Mouse (Mus musculus): ENCODE data around the gene Bmp10.
A peak's percentile ranks its signal among the peaks of the same experiment; 100 is the strongest.

The Bmp10 gene

DNA sequence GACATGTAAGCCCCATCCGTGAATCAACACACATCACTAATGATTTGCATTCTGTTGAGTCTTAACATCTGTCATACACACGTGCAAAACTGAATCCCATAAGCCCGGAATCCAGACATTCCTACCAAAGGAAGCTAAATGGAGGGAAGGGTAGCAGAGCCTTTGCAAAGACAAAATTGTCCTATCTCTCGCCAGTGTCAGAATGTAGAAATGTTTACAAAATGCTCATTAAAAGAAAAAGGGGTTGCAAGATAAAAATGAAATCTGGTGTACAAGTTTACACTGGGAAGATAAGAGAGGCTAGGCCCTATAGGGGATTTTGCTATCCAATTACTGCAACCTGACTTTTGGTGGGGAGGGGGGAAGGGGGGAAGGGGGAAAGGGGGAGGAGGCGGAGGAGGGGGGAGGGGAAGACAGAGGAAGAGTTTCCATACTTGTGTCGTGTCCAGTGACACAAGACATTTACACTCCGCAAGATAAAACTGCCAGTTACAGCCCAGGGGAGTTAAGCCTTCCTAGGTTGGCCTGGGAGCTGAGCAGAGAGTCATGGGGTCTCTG, at the start of gene Bmp10:
TSS of gene Bmp10 (plus strand) at position 508 of the 558 bp plus-strand sequence.
- no peak for DNase-seq

DNA sequence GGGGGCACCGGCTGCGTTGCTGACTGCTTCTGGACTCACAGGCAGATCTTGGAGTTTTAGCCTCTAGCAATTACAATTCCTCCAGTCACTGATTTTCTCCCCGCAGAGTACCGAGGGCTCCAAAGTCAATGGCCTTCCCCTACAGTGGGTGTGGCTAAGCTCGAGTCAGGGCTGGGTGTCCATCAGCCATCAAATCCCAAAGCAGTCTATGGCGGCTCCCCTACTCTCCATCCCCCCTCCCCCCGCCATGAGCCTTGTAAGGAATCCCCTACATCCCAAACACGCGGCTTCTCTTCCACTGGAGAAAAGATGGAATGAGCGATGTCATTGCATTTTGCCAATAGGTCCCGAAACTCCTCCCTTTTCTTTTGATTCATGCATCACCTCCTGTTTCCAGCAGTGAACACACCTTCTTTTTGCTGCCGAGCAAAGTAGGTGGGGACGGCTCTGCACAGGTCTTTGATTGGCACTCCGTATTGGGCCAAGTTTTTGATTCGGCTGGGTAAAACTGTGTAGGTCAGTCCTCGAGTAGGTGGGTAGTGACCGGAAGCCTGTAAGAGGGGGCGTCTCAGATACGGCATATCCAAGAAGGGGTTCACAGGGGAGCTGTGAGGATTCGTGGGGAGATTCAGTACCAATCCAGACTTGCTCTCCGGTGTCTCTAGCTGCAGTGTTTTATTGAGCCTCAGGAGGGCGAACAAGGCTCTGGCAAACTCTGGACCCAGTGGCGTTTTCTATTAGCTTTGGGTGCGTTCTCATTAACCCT, 44.7 kb upstream of the Bmp10 start:
- DNase-seq: no peak

DNA sequence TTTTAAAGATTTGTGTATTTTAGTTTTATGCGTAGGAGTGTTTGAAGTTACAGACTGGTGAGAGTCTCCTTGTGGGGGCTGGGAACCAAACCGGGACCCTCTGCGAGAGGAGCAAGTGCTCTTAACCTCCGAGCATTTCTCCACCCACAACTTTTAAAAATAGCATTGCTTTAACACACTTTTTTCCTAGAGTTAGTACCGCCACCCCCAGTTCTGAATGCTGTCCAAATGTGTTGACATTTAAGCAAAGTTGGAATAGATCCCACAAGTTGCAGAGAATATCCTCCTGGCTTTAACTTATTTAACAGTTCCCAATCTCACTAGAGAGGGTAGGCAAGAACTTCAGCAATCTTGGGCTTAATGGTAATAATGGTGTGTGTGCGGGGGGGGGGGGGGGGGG, 44.0 kb upstream of the Bmp10 start:
- DNase-seq: no peak

DNA sequence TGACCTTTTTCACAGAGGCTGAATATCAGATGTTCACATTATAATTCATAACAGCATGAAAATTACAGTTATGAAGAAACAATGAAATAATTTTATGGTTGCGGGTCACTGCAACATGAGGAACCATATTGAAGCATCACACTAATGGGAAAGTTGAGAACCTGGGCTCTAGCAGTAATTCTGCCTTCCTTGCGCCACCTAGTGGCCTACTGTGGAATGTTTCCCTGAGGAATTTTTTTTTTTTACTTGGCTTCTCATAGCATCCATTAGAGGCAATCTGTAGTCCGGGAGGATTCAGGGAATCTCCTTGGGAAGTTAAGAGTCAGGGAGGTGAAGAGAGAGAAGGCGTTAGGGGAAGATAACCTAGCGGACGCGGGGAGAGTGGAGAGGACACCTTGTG, 42.6 kb upstream of the Bmp10 start:
- DNase-seq: peak; percentile 52

DNA sequence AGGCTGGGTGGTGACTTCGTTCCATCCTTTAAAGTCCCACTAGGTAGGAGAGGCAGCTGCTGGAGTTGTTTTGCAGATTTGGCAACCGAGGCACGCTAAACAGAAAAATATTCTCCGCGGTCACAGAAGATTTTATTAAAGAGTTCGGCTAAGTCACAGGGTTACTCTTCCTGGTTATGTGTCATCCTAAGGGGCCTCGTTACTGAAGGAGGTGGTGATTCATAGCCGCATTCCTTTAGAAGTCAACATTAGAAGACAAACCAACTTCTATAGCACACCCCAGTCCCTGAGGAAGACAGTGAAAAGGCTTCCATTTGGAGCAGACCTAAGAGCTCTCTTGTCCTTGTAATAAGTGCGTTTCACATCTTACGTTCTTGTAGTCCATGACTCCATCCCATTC, 42.1 kb upstream of the Bmp10 start:
- DNase-seq: no peak

DNA sequence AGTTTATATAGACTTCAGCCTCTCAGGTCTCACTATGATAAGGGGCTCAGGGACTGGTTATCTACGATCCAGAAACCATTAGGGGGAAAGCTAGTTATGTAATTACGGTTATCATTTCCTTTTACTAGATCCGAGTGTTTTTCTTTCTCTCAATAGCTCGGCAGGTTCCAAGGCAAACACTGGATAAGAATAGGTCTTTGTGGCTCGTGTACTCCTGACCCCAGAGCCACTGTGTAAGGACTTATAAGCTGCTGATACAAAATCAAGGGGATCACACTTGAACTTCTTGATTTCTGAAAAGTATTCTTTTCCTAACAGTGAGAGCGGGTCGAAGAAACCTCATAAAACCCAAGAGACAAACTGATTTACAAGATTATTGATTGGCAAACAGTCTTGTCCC, 39.9 kb upstream of the Bmp10 start, which contains the start of gene Gkn3:
TSS of gene Gkn3 (minus strand) at position 59 of the 400 bp plus-strand sequence.
- DNase-seq: no peak

DNA sequence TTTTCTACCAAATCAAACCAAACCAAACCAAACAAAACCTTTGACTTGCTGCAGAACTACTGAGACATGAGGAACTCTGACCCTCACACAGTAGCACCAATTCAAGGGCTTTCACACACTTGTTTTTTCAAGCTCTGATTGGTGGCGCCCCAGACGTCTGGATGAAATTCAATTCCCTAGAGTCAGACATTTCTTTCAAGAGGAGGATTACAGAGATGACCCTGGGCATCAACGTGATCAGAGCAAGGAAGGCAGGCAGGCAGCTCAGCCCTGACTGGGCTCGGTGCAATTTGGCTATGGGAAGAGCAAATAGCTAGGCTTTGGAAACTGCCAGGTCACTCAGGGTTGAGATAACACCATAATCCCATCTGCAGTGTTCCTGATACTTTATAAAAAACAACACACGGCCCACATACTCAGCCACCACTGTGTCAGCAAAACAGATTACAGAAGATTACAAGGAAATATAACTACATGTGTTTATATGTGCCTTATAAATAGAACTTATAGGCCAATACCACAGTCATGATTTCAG, 39.3 kb upstream of the Bmp10 start:
- DNase-seq: no peak

DNA sequence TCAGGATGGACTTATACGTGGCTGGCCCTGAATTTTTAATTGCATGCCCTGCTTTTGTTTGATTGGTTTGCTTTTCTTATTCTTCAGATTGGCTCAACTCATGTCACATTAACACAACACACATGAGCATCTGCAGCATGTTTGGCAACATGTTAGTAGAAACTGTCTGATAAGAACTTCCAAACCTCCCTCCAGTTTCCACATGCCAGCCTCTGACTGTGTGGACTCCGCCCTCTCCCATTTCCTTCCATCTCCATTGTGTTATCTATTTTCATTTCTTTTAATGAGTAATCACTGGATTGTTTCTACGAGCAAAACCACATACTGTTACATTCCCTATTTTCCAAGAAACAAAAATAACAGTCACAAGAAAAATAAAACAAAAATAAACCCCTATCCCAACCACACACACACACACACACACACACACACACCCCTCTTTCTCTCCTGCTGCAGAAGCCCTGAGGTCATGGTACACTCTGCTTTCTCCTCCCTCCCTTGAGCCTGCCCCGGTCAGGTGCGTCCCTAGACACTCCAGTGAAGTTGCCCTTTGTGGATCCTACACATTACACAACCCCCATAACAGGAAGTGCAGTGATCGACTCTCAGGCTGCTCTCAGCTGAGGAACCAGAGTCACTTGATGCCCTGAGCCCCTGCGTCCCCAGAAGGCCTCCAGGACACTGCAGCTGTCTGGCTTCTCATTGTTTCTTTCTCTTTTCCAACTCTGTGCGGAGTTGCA, 35.2 kb upstream of the Bmp10 start:
- no peak for DNase-seq

DNA sequence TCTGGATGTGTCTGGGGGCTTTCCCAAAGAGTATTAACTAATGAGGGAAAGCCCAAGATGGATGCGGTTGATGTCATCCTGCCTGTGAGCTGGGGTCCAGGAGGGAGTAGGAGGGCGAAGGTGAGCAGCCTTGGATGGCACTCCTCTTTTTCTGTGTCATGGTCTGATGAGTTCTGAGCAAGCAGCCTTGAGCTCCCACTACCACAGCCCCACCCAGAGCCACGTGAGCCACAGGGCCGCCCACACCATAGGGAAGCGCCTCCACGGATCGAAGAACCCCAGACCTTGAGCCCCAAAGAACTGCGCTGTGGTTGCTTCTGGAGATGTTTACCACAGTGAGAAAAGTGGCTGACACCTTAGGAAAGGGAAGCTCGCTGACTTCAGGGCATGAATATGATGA, 34.0 kb upstream of the Bmp10 start:
- DNase-seq: no peak

DNA sequence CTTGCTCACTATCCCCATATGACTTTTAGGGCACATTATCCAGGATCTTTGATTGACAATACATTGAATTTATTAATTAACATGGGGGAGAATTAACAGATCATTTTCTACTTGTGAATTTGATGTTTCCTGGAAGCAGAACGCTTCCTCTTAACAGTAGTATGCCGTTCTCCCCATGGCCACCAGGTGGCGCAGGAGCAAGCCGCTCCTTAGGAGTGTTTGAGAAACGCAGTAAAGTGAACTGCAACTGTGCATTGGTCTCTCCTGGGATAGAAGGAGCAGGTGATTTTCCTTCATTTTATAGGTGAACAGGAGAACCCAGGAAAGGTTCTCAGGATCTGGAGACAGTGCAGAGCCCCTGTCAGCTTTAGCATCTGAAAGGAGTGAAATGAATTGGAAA, 29.7 kb upstream of the Bmp10 start:
- DNase-seq: peak; percentile 43

DNA sequence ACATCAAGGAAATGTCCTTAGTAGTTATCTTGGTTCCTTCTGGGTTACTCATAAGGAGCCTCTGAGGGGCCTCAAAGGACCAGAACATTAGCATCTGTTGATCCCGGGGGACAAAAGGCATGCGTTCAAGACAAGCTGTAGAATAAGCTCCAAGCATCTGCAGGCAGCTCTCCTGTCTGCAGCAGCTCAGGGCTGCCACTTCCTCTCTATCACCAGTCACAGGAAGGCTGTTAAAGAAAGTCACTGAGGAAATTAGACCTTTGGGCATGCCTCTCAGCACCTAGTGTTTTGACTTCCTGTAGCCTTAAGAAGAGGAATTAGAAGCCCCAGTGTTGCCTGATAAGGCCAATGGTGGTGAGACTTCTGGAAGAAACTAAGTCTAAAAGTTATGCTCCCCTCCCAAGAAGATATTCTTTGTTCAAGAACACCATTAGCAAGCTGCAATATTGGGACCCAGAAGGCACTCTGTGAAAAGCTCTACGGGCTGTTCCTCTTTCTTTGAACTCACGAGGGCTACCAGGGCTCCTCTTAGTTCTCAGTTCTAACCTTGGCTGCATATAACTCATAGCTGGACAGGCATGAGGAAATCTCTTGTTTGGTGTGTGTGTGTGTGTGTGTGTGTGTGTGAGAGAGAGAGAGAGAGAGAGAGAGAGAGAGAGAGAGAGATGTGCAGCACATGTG, 28.8 kb upstream of the Bmp10 start:
- DNase-seq: no peak

DNA sequence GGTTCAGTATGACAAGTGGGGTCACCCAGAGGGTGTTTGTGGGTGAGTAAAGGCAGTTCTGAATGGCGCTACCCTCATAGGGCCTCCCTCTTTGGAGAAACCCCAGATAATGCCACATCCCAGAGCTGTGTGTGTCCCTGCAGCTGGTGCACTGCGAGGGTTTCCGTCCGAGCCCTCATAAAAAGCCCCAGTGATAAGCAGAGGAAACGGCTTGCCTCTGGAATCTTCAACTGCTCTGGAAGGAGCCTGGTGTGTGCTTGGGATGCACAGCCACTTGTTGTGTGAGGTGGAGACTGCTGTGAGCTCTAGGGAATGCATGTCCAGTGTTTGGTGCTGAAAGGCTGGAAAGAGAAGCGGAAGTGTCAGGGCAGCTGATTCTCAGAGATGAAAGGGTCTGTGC, 27.3 kb upstream of the Bmp10 start:
- no peak for DNase-seq

DNA sequence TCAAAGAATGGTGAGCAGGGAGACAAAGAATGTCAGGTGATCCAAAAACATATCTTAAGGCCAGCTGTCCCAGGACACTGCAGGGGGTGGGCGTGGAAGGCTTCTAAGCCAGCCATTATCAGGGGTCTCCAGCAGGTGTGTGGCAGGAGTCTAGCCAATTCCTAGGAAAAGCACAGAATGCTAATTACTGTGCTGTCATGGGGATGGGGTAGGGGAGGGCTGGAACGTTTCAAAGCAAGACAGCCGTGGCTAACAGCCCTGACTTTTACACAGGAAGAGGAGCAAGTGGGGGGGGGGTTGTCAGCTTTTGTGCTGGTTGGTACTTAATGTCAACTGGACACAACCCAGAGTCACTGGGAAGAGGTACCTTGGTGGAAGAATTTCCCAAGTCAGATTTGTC, 16.8 kb upstream of the Bmp10 start:
- DNase-seq: no peak

DNA sequence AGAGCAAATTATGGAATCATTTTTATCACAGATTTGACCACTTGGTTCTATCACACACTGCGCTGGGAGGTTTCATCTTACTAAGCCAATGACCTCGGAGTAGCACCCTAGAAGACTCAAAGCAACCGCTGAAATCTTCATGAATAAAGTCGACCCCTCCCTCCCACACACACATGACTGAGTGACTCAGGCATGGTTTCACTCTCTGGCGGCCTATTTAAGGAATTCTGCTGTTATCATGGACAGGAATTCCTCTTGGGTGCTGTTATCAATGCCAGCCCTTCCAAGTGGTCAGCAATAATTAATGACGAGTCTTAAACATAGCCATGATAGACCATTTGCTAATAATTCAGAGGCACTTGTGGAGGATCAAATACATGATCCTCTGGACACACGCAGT, 6.5 kb upstream of the Bmp10 start:
- DNase-seq: no peak

DNA sequence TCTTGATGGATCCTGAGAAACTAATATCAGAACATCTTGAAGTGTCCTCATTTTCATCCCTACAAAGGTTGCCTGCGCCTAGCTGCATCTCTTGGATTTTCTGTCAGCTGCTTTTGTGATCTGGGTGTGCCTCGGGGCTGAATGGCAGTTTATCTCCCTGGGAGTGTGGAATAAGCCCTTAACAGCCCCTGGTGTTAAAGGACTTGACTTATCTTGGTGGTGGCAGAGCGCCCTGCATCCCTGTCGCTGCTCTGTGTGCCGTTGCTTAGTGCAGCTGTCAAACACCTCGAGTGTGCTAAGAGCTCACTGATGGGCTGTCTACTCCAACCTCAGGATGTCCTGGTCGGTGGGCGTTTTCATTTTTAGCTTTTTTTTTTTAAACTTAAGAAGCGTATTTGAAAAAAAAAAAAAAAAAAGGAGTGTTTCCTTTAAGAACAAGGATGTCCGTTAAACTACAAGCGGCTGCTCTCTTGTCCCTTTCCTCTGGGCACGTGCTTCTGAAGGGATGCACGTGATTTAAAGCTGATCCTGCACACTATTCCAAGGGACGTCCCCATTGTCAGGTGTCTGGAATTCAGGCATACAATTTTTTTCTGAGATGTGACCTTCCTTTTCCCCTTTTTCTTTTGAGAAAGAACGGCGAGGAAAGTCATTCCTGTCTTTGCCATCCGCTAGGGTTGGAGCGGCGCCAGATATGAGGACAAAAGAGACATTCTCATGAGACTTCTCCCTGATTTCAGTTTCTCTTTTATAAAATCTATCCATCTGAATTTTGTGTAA, 4.6 kb upstream of the Bmp10 start:
- no peak for DNase-seq

DNA sequence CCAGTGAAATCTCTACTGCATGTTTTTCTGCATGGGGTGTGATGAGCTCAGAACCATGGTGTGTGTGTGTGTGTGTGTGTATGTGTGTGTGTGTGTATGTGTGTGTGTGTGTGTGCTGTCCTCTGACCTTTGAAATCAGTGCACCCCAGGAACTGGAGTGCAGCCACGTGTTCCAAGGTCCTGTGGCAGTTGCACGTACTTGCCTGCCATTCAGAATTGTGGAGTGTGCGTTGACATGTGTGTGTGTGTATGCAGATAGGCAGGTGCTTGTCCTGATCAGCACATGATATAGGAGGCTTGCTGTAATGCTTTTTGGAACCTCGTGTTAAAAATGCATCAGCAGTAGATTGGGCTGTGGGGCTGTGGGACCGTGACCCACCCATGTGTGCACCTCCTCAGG, 1.8 kb upstream of the Bmp10 start:
- no peak for DNase-seq

DNA sequence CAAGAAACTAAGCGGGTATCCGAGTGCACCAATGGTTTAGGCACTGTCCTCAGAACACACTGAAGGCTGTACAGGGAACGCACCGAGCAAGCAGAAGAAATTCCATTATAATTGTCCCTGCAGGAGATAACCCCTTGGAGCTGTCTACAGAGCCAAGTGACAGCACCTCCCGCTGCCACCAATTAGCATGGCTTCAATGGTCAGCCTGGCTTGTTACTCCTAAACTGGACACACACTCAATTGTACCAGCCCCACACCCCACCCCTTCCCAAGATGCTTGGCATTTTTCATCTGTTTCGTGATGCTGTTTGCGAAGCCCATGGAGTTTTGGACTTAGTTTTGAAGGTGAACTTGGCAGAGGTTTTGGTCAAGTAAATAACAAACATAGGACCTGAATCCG, 1.2 kb upstream of the Bmp10 start:
- no peak for DNase-seq

DNA sequence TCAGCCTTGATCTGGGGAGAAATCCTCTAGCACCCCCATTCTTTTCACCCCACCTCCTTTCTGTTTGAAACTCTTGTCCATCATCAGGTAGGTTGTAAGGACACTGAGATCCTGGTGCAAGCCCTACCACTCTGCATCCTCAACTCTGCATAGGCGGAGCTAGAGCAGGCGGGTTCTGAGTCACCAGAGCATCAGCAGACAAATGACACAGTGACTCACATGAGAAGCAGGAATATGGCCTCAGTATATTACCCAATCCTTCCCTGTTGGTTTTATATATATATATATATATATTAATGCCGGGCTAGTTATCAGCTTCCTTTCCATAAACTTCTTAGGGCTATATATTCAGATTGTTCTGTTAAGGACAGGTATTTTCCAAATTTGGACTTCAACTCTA, 7.0 kb downstream of the Bmp10 start:
- no peak for DNase-seq

DNA sequence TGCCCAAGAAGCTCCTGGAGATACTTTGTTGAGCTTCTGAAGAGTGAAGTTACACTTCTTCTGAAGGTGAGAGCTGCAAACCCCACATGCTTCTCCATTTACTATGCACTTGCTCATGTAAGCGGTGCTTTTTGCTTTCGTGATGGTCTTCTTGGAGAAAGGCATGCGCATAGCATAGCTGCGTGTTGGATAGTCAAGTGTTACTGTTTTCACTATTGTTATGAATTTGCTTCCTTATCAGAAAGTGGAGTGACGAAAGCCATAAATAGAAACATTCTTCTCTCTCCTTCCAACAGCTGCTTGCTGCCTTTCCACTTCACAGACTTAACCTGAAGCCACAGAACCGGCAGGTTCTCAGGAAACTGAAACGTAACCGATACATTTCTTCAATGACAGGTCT, 8.0 kb downstream of the Bmp10 start:
- DNase-seq: no peak

DNA sequence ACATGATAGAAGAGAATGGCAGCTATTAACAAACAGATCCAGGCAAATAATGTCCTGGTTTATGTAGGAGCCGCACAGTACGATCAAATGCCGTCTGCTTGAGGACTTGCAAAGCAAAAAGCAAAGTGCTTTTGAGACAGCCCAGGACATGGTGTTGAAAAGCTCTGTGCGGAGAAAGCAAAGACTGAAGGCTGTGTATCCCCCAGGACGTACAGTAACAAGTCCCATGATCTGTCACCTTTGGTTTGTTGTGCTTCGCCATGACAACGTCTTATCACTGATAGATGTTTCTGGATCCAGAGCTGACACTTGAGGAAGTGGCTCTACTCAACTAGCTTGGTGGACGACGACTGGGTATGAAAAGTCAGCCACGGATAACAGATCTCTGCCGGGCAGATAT, 14.5 kb downstream of the Bmp10 start:
- DNase-seq: no peak

DNA sequence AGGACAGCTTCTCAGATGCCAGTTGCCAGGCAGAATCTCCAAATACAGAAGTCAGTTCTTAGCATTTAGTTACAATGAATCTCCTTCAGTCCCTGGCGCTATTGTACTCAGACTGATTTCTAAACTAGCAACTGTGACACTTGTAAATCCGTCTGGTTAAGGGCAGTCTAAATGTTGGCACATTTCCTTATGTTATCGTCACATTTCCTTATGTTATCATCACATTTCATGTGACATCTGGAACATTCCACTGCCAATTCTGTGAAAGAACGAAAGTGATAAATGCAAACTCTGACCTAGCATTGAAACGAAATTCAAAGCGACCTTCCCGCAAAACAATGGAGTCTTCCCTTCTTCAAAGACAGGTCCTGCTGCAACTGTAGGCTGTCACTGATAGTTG, 16.4 kb downstream of the Bmp10 start:
- DNase-seq: no peak

DNA sequence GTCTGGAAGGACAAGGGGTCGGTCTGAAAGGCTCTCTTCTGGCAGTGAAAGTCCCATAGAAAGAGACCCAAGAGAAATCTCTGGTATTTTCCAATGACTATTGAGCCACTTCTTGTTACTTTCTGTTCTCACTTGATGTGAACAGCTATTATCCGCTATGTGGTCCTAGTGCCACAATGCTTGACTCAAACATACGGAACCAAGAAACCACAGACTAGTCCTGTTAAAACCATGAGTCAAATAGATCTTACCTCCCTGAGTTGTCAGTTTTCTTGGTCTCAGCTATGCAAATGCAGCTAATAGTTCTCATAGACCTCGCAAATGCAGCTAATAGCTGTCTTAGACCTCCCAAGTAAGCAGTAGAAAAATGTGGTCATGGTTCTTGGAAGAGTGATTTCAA, 18.4 kb downstream of the Bmp10 start:
- no peak for DNase-seq

DNA sequence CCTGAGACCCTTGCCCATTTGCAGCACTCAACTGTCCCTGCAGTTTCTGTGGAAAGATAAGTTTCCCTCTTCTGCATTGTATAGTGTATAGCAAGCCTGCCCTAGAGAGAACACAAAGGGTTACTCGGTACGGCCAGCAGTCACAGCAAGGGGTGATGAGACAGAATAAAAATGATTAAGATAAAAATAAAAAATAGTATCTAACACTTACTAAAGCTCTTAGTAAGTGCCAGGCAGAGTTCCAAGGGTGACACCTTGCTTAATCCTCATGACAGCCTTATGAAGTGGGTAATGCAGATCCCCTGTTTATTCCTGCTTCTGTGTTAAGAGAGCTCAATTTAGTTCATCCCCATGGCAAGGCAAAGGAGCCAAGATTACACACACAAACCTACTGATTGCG, 20.7 kb downstream of the Bmp10 start:
- no peak for DNase-seq

All from cerebellum, adult 8-10 months (tissue).